Mouse (Mus musculus): ENCODE data around the gene Cbx1. TPM values are rescaled to one million over a fixed set of nuclear protein-coding genes. Genes with fewer than 3 reads are reported as not detected.

Cbx1 gene
- 35.2 and 38.8 TPM in 2 replicates for polyA plus RNA-seq (2015; fragmentation: Nextera tagmentation; extraction: Ambion mirVana)

DNA sequence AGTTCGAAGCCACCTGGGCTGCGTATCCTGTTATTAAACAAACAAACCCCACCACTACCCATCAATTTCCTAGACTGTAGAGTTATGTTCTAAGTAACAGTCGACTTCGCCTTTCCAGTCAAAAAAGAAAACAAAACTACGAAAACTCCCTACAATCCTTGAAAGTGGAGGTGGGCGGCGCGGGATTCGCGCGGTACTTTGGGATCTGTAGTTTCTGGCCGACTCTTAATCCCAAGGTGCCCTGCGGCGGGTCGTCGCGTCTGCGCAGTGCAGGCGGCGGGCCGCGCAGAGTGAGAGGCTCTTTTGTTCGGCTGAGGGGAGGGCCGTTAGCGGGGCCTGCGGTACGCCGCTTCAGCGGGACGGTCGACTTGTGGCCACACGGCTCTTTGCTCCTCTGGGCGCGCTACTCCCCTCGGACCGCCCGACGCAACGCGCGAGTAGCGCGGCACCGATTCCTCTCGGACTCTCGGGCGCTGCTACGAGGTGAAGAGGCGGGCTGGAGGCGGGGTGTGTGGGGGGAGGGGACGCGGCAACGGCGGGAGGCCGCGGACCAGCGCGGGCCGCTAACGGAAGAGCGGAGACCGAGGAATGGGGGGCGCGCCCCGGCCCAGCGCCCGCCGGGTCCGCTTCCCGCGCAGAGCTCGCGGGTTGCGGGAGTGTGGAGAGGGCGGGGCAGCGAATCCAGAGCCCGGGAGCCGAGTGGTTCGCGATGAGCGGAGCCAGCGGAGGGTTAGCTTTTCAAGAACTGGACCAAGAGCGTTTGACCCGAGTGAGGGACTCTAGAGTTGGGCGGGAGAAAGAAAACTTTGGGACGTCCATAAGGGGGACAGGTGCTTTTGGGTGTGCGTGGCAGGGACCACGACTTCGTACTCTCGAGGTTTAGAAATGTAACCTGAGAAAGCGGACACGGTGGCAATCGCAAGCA is at the start of gene Cbx1:
Cbx1 (plus strand) TSS at position 257 of the 925 bp plus-strand sequence.

DNA sequence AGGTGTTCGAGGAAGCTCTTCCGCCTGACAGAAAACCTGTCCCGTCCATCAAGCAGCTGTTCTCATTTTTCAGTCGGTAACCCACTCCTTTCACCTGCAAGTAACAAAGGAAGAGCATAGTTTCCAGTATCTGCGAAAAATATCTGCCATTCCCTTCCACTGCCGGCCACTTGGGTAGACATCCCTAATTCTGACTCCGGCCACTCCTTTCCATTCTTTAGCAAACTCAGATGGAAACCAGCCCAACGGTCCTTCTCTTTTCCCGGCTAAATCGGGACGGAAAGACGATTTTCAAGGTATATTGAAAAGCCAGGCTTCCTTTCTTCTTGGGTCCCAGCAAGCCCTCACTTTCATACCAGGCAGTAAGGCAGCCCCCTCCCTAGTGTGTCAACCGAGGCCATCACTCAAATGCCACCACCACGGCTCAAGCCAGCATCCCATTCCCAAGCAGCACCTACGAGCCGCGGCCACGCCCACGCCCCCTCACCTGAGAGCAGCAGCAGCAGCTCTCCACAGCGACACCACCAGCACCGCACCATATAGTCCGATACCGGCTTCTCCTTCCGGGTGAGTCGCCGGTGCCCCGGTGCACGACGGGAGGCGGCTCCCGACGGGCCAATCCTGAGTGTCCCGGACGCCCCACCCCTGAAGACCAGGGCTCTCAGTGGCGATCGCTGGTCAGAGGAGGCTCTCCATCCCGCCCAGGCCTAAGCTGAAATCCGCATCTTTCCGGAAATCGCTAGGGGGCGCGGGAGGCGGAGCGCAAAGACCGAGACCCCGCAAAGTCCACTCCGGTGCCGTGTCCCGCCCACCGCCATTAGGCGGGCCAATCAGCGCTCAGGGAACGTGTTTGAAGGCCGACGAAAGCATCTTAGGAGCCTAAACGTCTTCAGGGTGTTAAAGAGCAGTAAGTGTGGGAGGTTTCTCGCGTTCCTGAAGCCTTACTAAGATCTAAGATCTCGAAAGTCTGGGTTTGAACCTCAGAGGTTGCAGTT is 11.7 kb upstream of the Cbx1 start, which contains the start of gene Snx11:
Snx11 (minus strand) TSS at position 592 of the 995 bp plus-strand sequence.

DNA sequence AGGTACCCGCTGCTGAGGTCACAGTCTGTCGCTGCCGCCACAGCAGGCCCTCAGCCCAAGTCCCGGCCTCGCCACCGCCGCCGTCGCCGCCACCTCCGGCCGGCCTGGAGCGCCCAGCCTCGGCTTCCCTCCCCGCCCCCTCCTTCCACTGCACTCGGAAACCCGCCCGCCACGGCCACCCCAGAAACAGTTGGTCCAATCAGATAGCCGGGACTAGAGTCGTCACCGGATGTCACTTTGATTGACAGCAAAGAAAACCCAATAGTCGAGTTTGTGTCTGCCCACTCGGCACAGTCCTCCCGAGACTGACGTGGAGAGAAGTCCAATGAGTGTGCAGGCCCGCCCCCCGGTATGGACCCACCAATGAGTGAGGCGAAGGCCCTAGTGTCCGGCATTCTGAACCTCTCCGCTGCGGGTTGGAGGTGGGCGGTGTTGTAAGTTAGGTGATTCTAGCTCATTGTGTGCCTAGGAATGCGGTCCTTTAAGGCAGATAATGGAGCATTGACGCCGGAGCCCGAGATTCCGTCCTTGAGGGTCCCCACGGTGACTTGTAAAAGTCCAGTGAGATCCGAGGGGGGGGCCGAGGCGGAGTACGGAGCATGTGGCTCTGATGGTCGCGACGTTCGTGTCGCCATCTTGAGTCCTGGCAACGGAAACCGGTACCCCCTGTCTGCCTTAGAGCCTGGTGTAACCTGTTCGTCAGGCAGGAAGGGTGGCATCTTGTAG is 41.0 kb downstream of the Cbx1 start, which contains the start of gene Nfe2l1:
Nfe2l1 (minus strand) TSS at position 156 of the 726 bp plus-strand sequence.

DNA sequence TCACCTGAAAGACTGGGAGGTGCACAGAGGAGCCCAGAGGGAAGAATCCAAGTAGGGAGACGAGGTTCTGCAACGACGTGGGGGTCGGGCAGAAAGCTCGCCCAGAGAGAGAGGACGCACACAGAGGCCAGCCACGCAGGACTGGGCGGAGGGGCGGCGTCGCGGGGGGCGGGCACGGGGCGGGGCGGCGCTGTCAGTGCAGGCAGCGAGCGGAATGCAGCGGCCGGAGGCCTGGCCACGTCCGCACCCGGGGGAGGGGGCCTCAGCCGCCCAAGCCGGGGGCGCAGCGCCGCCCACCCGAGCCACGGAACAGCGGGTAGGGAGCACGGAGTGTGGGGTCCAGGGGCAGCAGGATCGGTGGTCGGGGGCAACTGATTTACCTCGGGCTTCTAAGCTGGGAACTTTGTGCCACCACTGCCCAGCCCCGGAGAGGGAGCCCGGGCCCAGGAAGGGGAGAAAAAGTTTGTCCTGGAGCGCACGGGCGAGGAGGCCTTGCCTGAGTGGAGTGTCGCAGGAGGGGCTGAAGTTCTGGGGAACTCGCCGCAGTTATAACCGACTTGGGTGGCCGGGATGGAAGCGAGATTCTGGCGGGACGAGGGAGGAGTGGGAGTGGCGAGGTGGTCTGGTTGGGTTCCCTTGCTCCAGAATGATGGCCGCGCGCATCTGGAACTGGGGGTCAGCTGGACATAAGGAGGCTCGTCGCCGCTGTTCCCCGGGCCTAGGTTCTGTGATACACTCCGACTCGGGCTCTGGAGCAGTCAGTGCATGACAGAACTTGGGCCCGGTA is 60.9 kb downstream of the Cbx1 start, which contains the start of gene Copz2:
Copz2 (plus strand) TSS at position 190 of the 787 bp plus-strand sequence.

MicroRNAs encoded within 50 kb of the gene (microRNA counts, 519-probe panel; counts per million panel counts)
- microRNA mmu-miR-152 = 4,913 counts per million, percentile 91 among the panel's probes with 10 or more counts

Small RNA genes lying within 50 kb of the gene (microRNA-seq; reads per million reads assigned to microRNA genes)
- gene Mir152 = 583 reads per million, percentile 67 among the genes with 10 or more reads in this experiment

Other genes starting within 250 kb of the Cbx1 start
- gene Snx11, start 11.6 kb upstream of the Cbx1 start, polyA plus RNA-seq (2015; fragmentation: Nextera tagmentation; extraction: Ambion mirVana) = 12.3 and 13.6 TPM in 2 replicates
- gene Nfe2l1, start 40.8 kb downstream of the Cbx1 start, polyA plus RNA-seq (2015; fragmentation: Nextera tagmentation; extraction: Ambion mirVana) = 37.7 and 42.1 TPM in 2 replicates
- gene Copz2, start 60.7 kb downstream of the Cbx1 start, polyA plus RNA-seq (2015; fragmentation: Nextera tagmentation; extraction: Ambion mirVana) = 170 and 202 TPM in 2 replicates
- 54.1 and 55.3 TPM in 2 replicates for gene Cdk5rap3, start 127.4 kb downstream of the Cbx1 start, polyA plus RNA-seq (2015; fragmentation: Nextera tagmentation; extraction: Ambion mirVana)
- gene Prr15l, start 139.0 kb downstream of the Cbx1 start, polyA plus RNA-seq (2015; fragmentation: Nextera tagmentation; extraction: Ambion mirVana) = 12.4 and 13.8 TPM in 2 replicates
- 21.8 and 25.7 TPM in 2 replicates for gene Pnpo, start 154.9 kb downstream of the Cbx1 start, polyA plus RNA-seq (2015; fragmentation: Nextera tagmentation; extraction: Ambion mirVana)
- gene Sp2, start 193.8 kb downstream of the Cbx1 start, polyA plus RNA-seq (2015; fragmentation: Nextera tagmentation; extraction: Ambion mirVana) = 8.4 and 9.4 TPM in 2 replicates
- 11.5 and 15.0 TPM in 2 replicates for gene Sp6, start 224.3 kb downstream of the Cbx1 start, polyA plus RNA-seq (2015; fragmentation: Nextera tagmentation; extraction: Ambion mirVana)
- 7.0 and 7.7 TPM in 2 replicates for gene Scrn2, start 240.8 kb downstream of the Cbx1 start, polyA plus RNA-seq (2015; fragmentation: Nextera tagmentation; extraction: Ambion mirVana)